Mouse (Mus musculus) kidney, postnatal 36 days (tissue): ENCODE results near the gene Rundc3b.

Experiments used
- DNase-seq, 2 experiments: peaks; one replicate each; pipeline ENCODE4 v3.0.0; 2021 to 2022; ENCODE audit warnings: mixed read lengths in 2 of 2

Rundc3b gene

GRCm38 (mm10) chr5:8488701-8489297, 134.0 kb downstream of the Rundc3b start:
- DNase-seq: no peak

- DNase-seq: no peak
Observed at GRCm38 (mm10) chr5:8487989-8488700, 134.6 kb downstream of the Rundc3b start.

DNA sequence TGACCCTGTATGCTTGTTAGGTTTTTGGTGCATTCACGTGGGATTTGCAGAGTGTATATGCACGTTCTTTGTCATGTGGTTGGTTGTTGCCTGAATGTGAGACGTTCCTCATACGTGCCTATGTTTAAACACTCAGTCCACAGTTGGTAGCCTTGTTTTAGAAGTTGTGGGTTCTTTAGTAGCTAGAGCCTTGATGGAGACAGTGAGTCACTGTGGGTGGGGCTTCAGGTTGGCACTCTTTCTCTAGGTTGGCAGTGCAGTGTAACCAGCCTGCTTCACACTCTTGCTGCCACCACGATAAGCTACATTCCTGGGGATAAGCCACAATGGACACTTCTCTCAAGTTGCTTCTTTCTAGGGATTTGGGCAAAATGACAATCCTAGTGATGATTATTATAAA, 166.2 kb downstream of the Rundc3b start:
- DNase-seq: no peak

GRCm38 (mm10) chr5:8455565-8455964, 167.2 kb downstream of the Rundc3b start:
- no peak for DNase-seq
